ENCODE assay signal across 10 mouse cellular contexts in the genomic region with DNA sequence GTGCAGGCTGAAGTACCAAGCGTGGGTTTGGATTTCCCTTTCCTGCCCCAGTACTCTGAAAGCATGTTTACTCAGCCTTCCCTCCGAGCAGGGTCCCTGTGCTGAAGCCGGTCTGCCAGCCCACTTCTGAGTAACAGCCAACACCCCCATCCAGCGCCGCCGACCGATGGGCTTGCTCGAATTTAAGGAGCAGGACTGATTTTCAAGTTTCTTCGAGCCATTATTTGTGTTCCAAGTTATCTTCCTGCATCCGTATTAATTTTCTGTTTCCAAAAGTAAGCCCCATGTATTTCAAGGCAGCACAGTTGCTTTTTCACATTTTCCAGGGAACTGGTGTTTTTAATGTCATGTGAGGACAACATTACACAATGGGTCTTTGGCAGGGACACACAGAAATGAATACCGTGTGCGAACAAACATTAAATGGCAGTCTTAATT.
DNase-seq lines count a peak whose midpoint lies in the region; ATAC-seq lines count a peak whose summit lies in the region.
"Had no signal": no experiment of that assay in that cellular context is flagged by ENCODE, and none has a peak within 500 bp of the region (broad histone marks: within the 10 kb centered on the region; RNA-seq: fewer than 3 reads in every experiment).

No protein-coding gene starts in this region.

- no peak overlapping the region for H3K4me2 ChIP-seq in midbrain, embryonic 14.5 days (ENCODE audit: low read length)
- no peak overlapping the region for H3K4me2 ChIP-seq in midbrain, embryonic 11.5 days
- H3K4me2 ChIP-seq in heart, embryonic 12.5 days = no peak overlapping the region
- no peak overlapping the region for H3K4me2 ChIP-seq in neural tube, embryonic 15.5 days
- H3K4me2 ChIP-seq: heart, embryonic 13.5 days had no signal

- DNase-seq in gastrocnemius, adult 18-20 months (ENCODE audit: low spot score) = peak; percentile 59
- DNase-seq in gastrocnemius, adult 8-10 months (ENCODE audit: low spot score in 2 of 2) = no peak
- no peak for DNase-seq in midbrain, embryonic 14.5 days
- DNase-seq in midbrain, embryonic 11.5 days (ENCODE audit: low spot score, missing footprints) = no peak
- no peak for DNase-seq in urinary bladder, postnatal 25 days (ENCODE audit: low spot score)
- no peak for DNase-seq in left cerebral cortex, postnatal 14 days (ENCODE audit: low spot score in 2 of 2)

- intact Hi-C loops in left cerebral cortex, postnatal 14 days (cut with DNase I) = loop anchor here (5.0 kb wide), 1 partner anchor 53 kb away; no protein-coding TSS in a partner anchor

- no peak overlapping the region for H3K4me3 ChIP-seq in midbrain, embryonic 14.5 days (replicated peaks; ENCODE audit: low read depth, low read length)
- no peak overlapping the region for H3K4me3 ChIP-seq in midbrain, embryonic 11.5 days (ENCODE audit: low read depth, low read length)
- no peak overlapping the region for H3K4me3 ChIP-seq in heart, embryonic 12.5 days
- H3K4me3 ChIP-seq in neural tube, embryonic 15.5 days (replicated peaks) = no peak overlapping the region
- H3K4me3 ChIP-seq: heart, embryonic 13.5 days; myocyte had no signal

- H3K27ac ChIP-seq in midbrain, embryonic 14.5 days (replicated peaks; ENCODE audit: low read depth, low read length) = peak overlapping the region; percentile 17
- H3K27ac ChIP-seq in midbrain, embryonic 11.5 days (ENCODE audit: low read depth, low read length) = no peak overlapping the region
- peak overlapping the region; percentile 6; the same call in 1 of the 2 replicates for H3K27ac ChIP-seq in heart, embryonic 12.5 days (ENCODE audit: poor library complexity, severe bottlenecking)
- H3K27ac ChIP-seq in neural tube, embryonic 15.5 days (replicated peaks) = peak overlapping the region; percentile 34
- H3K27ac ChIP-seq: heart, embryonic 13.5 days had no signal

- 85% methylated on average over 12 of the region's 12 CpGs for WGBS in midbrain, embryonic 14.5 days
- WGBS in midbrain, embryonic 11.5 days = 83% methylated on average over 12 of the region's 12 CpGs
- WGBS in heart, embryonic 12.5 days = 75% methylated on average over 12 of the region's 12 CpGs
- WGBS in neural tube, embryonic 15.5 days = 83% methylated on average over 12 of the region's 12 CpGs

- H3K4me1 ChIP-seq in midbrain, embryonic 14.5 days (ENCODE audit: control insufficient read depth, insufficient read depth, low read length) = no peaks in the 10 kb centered on the region
- no peaks in the 10 kb centered on the region for H3K4me1 ChIP-seq in midbrain, embryonic 11.5 days (ENCODE audit: control insufficient read depth, insufficient read depth, low read length)
- peaks cover 7% of the 10 kb centered on the region for H3K4me1 ChIP-seq in heart, embryonic 12.5 days (replicated peaks)
- H3K4me1 ChIP-seq in neural tube, embryonic 15.5 days = peaks cover 6% of the 10 kb centered on the region; the same call in 1 of the 2 replicates

- H3K36me3 ChIP-seq in midbrain, embryonic 14.5 days (ENCODE audit: control insufficient read depth, insufficient read depth, low read length) = no peaks in the 10 kb centered on the region
- H3K36me3 ChIP-seq in midbrain, embryonic 11.5 days (ENCODE audit: control insufficient read depth, insufficient read depth, low read length) = no peaks in the 10 kb centered on the region
- H3K36me3 ChIP-seq in heart, embryonic 12.5 days = no peaks in the 10 kb centered on the region
- H3K36me3 ChIP-seq in neural tube, embryonic 15.5 days = no peaks in the 10 kb centered on the region
- H3K36me3 ChIP-seq: heart, embryonic 13.5 days had no signal

- H3K9me3 ChIP-seq in midbrain, embryonic 14.5 days (ENCODE audit: control insufficient read depth, low read length) = no peaks in the 10 kb centered on the region
- no peaks in the 10 kb centered on the region for H3K9me3 ChIP-seq in midbrain, embryonic 11.5 days (ENCODE audit: control insufficient read depth, low read length)
- no peaks in the 10 kb centered on the region for H3K9me3 ChIP-seq in heart, embryonic 12.5 days (replicated peaks)
- no peaks in the 10 kb centered on the region for H3K9me3 ChIP-seq in neural tube, embryonic 15.5 days (replicated peaks)
- H3K9me3 ChIP-seq: heart, embryonic 13.5 days had no signal

- no peak overlapping the region for H3K9ac ChIP-seq in midbrain, embryonic 14.5 days (replicated peaks; ENCODE audit: low read length)
- H3K9ac ChIP-seq in midbrain, embryonic 11.5 days (ENCODE audit: low read length) = no peak overlapping the region
- H3K9ac ChIP-seq in heart, embryonic 12.5 days = no peak overlapping the region
- no peak overlapping the region for H3K9ac ChIP-seq in neural tube, embryonic 15.5 days (replicated peaks)
- H3K9ac ChIP-seq: heart, embryonic 13.5 days had no signal

- no peak for ATAC-seq in midbrain, embryonic 14.5 days (ENCODE audit: low FRiP score, low TSS enrichment)
- ATAC-seq in midbrain, embryonic 11.5 days (ENCODE audit: low FRiP score) = no peak
- no peak for ATAC-seq in heart, embryonic 12.5 days (ENCODE audit: insufficient number of reproducible peaks, low FRiP score)
- no peak for ATAC-seq in neural tube, embryonic 15.5 days (ENCODE audit: low FRiP score)

- H3K27me3 ChIP-seq in midbrain, embryonic 14.5 days (ENCODE audit: control insufficient read depth, insufficient read depth, low read length) = no peaks in the 10 kb centered on the region
- H3K27me3 ChIP-seq in midbrain, embryonic 11.5 days (ENCODE audit: control insufficient read depth, insufficient read depth, low read length) = no peaks in the 10 kb centered on the region
- no peaks in the 10 kb centered on the region for H3K27me3 ChIP-seq in heart, embryonic 12.5 days (replicated peaks)
- H3K27me3 ChIP-seq in neural tube, embryonic 15.5 days (replicated peaks) = no peaks in the 10 kb centered on the region
- H3K27me3 ChIP-seq: heart, embryonic 13.5 days had no signal
